Comparison of ENCODE assay signal across 11 mouse cellular contexts in the genomic region with DNA sequence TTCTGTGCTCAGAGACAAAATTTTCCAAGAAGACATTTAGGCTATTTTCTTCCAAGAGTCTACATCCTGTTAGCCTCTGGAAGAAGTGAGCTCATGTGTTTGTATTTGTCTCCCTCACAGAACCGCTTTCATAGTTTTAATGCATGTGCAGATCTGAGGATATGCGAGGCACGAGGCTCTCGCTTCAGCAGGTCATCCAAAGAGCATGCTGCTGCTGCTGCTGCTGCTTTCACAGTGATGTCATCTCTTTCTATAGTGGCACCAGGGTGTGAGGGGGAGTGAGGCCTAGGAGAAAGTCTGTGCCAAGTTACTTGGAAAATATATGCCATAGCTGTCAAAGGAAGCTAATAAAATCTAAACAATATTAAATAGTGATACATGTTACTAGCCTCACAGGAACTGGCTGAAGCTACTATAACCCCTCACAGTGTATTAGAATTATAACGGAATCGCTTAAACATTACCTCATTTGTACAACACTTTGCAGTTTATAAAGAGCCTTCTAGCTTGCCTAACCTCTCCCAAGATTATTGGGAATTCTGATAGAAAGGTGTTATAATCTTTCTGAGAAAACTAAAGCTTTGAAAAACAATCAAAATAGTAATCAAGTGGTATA.
DNase-seq lines count a peak whose midpoint lies in the region; ATAC-seq and TF ChIP-seq lines count a peak whose summit lies in the region.
"Had no signal": no experiment of that assay in that cellular context is flagged by ENCODE, and none has a peak within 500 bp of the region (broad histone marks: within the 10 kb centered on the region; RNA-seq: fewer than 3 reads in every experiment).

No protein-coding gene starts in this region.

- H3K4me1 ChIP-seq in heart, embryonic 13.5 days = peaks cover 33% of the 10 kb centered on the region
- 0 out of 2 replicates have a peak, but pooled peaks cover 2% of the 10 kb centered on the region for H3K4me1 ChIP-seq in lung, embryonic 14.5 days (ENCODE audit: insufficient read depth)
- H3K4me1 ChIP-seq in lung, adult 2 months (ENCODE audit: control insufficient read depth, insufficient read depth, low read length) = no peaks in the 10 kb centered on the region
- H3K4me1 ChIP-seq in stomach, embryonic 15.5 days = peaks cover 7% of the 10 kb centered on the region; the same call in 1 of the 2 replicates

- no peaks in the 10 kb centered on the region for H3K9me3 ChIP-seq in heart, embryonic 13.5 days
- H3K9me3 ChIP-seq in lung, embryonic 14.5 days (ENCODE audit: low read depth, low read length) = no peaks in the 10 kb centered on the region
- no peaks in the 10 kb centered on the region for H3K9me3 ChIP-seq in stomach, embryonic 15.5 days
- H3K9me3 ChIP-seq: forebrain, embryonic 10.5 days had no signal

- intact Hi-C loops in heart, postnatal 36 days (cut with DNase I) = no loop called here
- intact Hi-C loops in heart, postnatal 10 days (cut with DNase I) = no loop called here

- H3K27me3 ChIP-seq in heart, embryonic 13.5 days (replicated peaks) = no peaks in the 10 kb centered on the region
- no peaks in the 10 kb centered on the region for H3K27me3 ChIP-seq in lung, embryonic 14.5 days (ENCODE audit: insufficient read depth, low read length)
- H3K27me3 ChIP-seq in stomach, embryonic 15.5 days (replicated peaks) = no peaks in the 10 kb centered on the region

- H3K36me3 ChIP-seq in heart, embryonic 13.5 days = no peaks in the 10 kb centered on the region
- H3K36me3 ChIP-seq in lung, embryonic 14.5 days (ENCODE audit: insufficient read depth) = no peaks in the 10 kb centered on the region
- no peaks in the 10 kb centered on the region for H3K36me3 ChIP-seq in stomach, embryonic 15.5 days
- H3K36me3 ChIP-seq: forebrain, embryonic 10.5 days had no signal

- 26% methylated on average over 6 of the region's 6 CpGs for WGBS in heart, embryonic 13.5 days
- 27% methylated on average over 6 of the region's 6 CpGs for WGBS in lung, embryonic 14.5 days
- WGBS in lung, adult 2 months = 39% methylated on average over 6 of the region's 6 CpGs
- 33% methylated on average over 6 of the region's 6 CpGs for WGBS in stomach, embryonic 15.5 days

- no peak for DNase-seq in heart, postnatal 36 days
- DNase-seq in lung, embryonic 14.5 days = peak; percentile 72
- DNase-seq in lung, adult 2 months = no peak
- DNase-seq in heart, postnatal 10 days = peak; percentile 12 to 32
- DNase-seq in adrenal gland, adult 18-20 months (ENCODE audit: low spot score in 2 of 2) = no peak
- DNase-seq: adrenal gland, postnatal 10 days; cerebellum, postnatal 36 days had no signal

- H3K4me2 ChIP-seq in heart, embryonic 13.5 days = no peak overlapping the region
- H3K4me2 ChIP-seq in lung, embryonic 14.5 days = no peak overlapping the region
- H3K4me2 ChIP-seq in stomach, embryonic 15.5 days = no peak overlapping the region

- peak; percentile 53; the same call in 1 of the 2 replicates for ATAC-seq in heart, embryonic 13.5 days (ENCODE audit: extremely low read depth, insufficient number of reproducible peaks, low FRiP score, low TSS enrichment)
- peak; percentile 79 for ATAC-seq in lung, embryonic 14.5 days (ENCODE audit: insufficient read depth)
- peak; percentile 77; the same call in 1 of the 2 replicates for ATAC-seq in stomach, embryonic 15.5 days (ENCODE audit: insufficient read depth, low FRiP score, low read depth)
- ATAC-seq: midbrain, embryonic 16.5 days had no signal

- TF ChIP-seq CTCF in lung, embryonic 14.5 days (IDR thresholded peaks at IDR 0.05; ENCODE audit: low read depth) = no peak
- TF ChIP-seq CTCF in lung, adult 2 months (IDR thresholded peaks at IDR 0.05; ENCODE audit: insufficient read depth, low read length) = no peak

- no peak for TF ChIP-seq POLR2A in lung, adult 2 months (IDR thresholded peaks at IDR 0.05; ENCODE audit: borderline replicate concordance, extremely low read depth, low read depth, low read length)

- peak overlapping the region; percentile 93 for H3K27ac ChIP-seq in heart, embryonic 13.5 days (replicated peaks)
- H3K27ac ChIP-seq in lung, embryonic 14.5 days (ENCODE audit: low read depth) = no peak overlapping the region
- peak overlapping the region; percentile 51; the same call in 1 of the 2 replicates for H3K27ac ChIP-seq in stomach, embryonic 15.5 days
- H3K27ac ChIP-seq: forebrain, embryonic 10.5 days had no signal

- H3K4me3 ChIP-seq in heart, embryonic 13.5 days = no peak overlapping the region
- H3K4me3 ChIP-seq in lung, embryonic 14.5 days (ENCODE audit: low read depth, low read length) = no peak overlapping the region
- H3K4me3 ChIP-seq in lung, adult 2 months (replicated peaks; ENCODE audit: extremely low read depth, low read depth, low read length) = no peak overlapping the region
- no peak overlapping the region for H3K4me3 ChIP-seq in stomach, embryonic 15.5 days (replicated peaks)
- H3K4me3 ChIP-seq: forebrain, embryonic 10.5 days had no signal

- peak overlapping the region; percentile 33; the same call in 1 of the 2 replicates for H3K9ac ChIP-seq in heart, embryonic 13.5 days
- H3K9ac ChIP-seq in lung, embryonic 14.5 days = no peak overlapping the region
- no peak overlapping the region for H3K9ac ChIP-seq in stomach, embryonic 15.5 days

Comparison
In these comparisons a context has a peak if more than half of its experiments do, and no peak if none do; other contexts are left out.
1. DNase-seq: peak in lung, embryonic 14.5 days (single experiment) and heart, postnatal 10 days (2 of 2); none in heart, postnatal 36 days (0 of 2), lung, adult 2 months (single experiment) and adrenal gland, adult 18-20 months (0 of 2).
2. Peak in every context shown above with its lines, with median percentiles within 50 percentile points of each other: ATAC-seq.